Mouse (Mus musculus): ENCODE results near the gene Bag3. TPM values are rescaled to one million over a fixed set of nuclear protein-coding genes. Genes with fewer than 3 reads are reported as not detected.

Gene Bag3
- total and polyA plus RNA-seq, 3 experiments: 0.13 to 0.24 TPM; not detected in 1

- Histone ChIP-seq H3K27ac (ENCODE audit: insufficient read depth, low read depth) (no peak overlapping the region), H3K4me3 (replicated peaks in 1 of 3; ENCODE audit: low read depth in 2 of 3, low read length in 2 of 3, poor library complexity in 1 of 3) (no peak overlapping the region), H3K27me3 (replicated peaks) (no peaks in the 10 kb centered on the region), H3K36me3 (replicated peaks in 1 of 2; ENCODE audit: control insufficient read depth in 1 of 2, insufficient read depth in 1 of 2, low read length in 1 of 2) (no peaks in the 10 kb centered on the region), H3K4me1 (ENCODE audit: control insufficient read depth in 1 of 2, insufficient read depth in 2 of 2) (peaks cover 0 to 12% of the 10 kb centered on the region in 2 experiments; a peak in 2 of 4 replicates), H3K4me2 (ENCODE audit: insufficient read depth, low read depth, poor library complexity, severe bottlenecking) (no peak overlapping the region), H3K79me2 (replicated peaks; ENCODE audit: control insufficient read depth, extremely low read depth, insufficient read depth, poor library complexity, severe bottlenecking) (no peaks in the 10 kb centered on the region), H3K9me3 (replicated peaks; ENCODE audit: low read length) (no peaks in the 10 kb centered on the region), H3K9ac (ENCODE audit: insufficient read depth, low read depth) (no peak overlapping the region)
- dilution Hi-C loops (cut with MboI; ENCODE audit: extremely low pct_ligation_motif_present, extremely low pct_unique_long_range_greater_than_20kb, low sequenced_read_pairs) (no loop called here), in situ Hi-C loops (cut with MboI; ENCODE audit: low pct_ligation_motif_present, low pct_unique_long_range_greater_than_20kb, low sequenced_read_pairs) (no loop called here)
- DNase-seq (ENCODE audit: extremely low read depth): no peak
- TF ChIP-seq SIN3A (IDR thresholded peaks at IDR 0.05; ENCODE audit: low read length): no peak
- no peak for TF ChIP-seq EP300 (IDR thresholded peaks at IDR 0.05; ENCODE audit: low read length)
- TF ChIP-seq ELF1 (IDR thresholded peaks at IDR 0.05; ENCODE audit: low read depth, low read length): no peak
- TF ChIP-seq MEF2A (IDR thresholded peaks at IDR 0.05; ENCODE audit: borderline replicate concordance, low read depth, low read length): no peak
- TF ChIP-seq RAD21 (IDR thresholded peaks at IDR 0.05; ENCODE audit: low read depth, low read length): no peak
- no peak for TF ChIP-seq ETS1 (conservative IDR thresholded peaks at IDR 0.05; ENCODE audit: low read depth, low read length)
- no peak for TF ChIP-seq POLR2AphosphoS2 (IDR thresholded peaks at IDR 0.05; ENCODE audit: low read depth, low read length)
- TF ChIP-seq JUND (conservative IDR thresholded peaks at IDR 0.05; ENCODE audit: low read depth, low read length): no peak
- TF ChIP-seq TCF12 (IDR thresholded peaks at IDR 0.05; ENCODE audit: low read depth, low read length): no peak
- no peak for TF ChIP-seq TBP (conservative IDR thresholded peaks at IDR 0.05; ENCODE audit: low read depth, low read length)
- TF ChIP-seq CHD1 (IDR thresholded peaks at IDR 0.05; ENCODE audit: low read depth, low read length): no peak
- no peak for TF ChIP-seq MAZ (IDR thresholded peaks at IDR 0.05; ENCODE audit: low read depth, low read length)
- no peak for TF ChIP-seq MAFK (IDR thresholded peaks at IDR 0.05; ENCODE audit: insufficient replicate concordance, low read length)
- no peak for TF ChIP-seq MXI1 (IDR thresholded peaks at IDR 0.05; ENCODE audit: low read depth, low read length)
- no peak for TF ChIP-seq MAX (IDR thresholded peaks at IDR 0.05; ENCODE audit: low read length)
- TF ChIP-seq CTCF (conservative IDR thresholded peaks at IDR 0.05 in 1 of 2, IDR thresholded peaks at IDR 0.05 in 1 of 2; ENCODE audit: low read depth in 2 of 2, low read length in 2 of 2): no peak
Observed at GRCm38 (mm10) chr7:128555141-128555750, 31.8 kb downstream of the Bag3 start.

- Histone ChIP-seq H3K9ac (ENCODE audit: insufficient read depth, low read depth) (no peak overlapping the region), H3K4me3 (replicated peaks in 1 of 3; ENCODE audit: low read depth in 2 of 3, low read length in 2 of 3, poor library complexity in 1 of 3) (no peak overlapping the region), H3K27ac (ENCODE audit: insufficient read depth, low read depth) (no peak overlapping the region), H3K79me2 (replicated peaks; ENCODE audit: control insufficient read depth, extremely low read depth, insufficient read depth, poor library complexity, severe bottlenecking) (no peaks in the 10 kb centered on the region), H3K4me2 (ENCODE audit: insufficient read depth, low read depth, poor library complexity, severe bottlenecking) (no peak overlapping the region), H3K9me3 (replicated peaks; ENCODE audit: low read length) (no peaks in the 10 kb centered on the region), H3K4me1 (ENCODE audit: control insufficient read depth in 1 of 2, insufficient read depth in 2 of 2) (peaks cover 0 to 12% of the 10 kb centered on the region in 2 experiments; a peak in 2 of 4 replicates), H3K36me3 (replicated peaks in 1 of 2; ENCODE audit: control insufficient read depth in 1 of 2, insufficient read depth in 1 of 2, low read length in 1 of 2) (no peaks in the 10 kb centered on the region), H3K27me3 (replicated peaks) (no peaks in the 10 kb centered on the region)
- in situ Hi-C loops (cut with MboI; ENCODE audit: low pct_ligation_motif_present, low pct_unique_long_range_greater_than_20kb, low sequenced_read_pairs): no loop called here
- dilution Hi-C loops (cut with MboI; ENCODE audit: extremely low pct_ligation_motif_present, extremely low pct_unique_long_range_greater_than_20kb, low sequenced_read_pairs): no loop called here
- DNase-seq (ENCODE audit: extremely low read depth): no peak
- TF ChIP-seq SIN3A (IDR thresholded peaks at IDR 0.05; ENCODE audit: low read length) (no peak), RCOR1 (conservative IDR thresholded peaks at IDR 0.05; ENCODE audit: low read depth, low read length) (no peak), ZC3H11A (IDR thresholded peaks at IDR 0.05; ENCODE audit: low read depth, low read length) (no peak), MAZ (IDR thresholded peaks at IDR 0.05; ENCODE audit: low read depth, low read length) (no peak), PAX5 (IDR thresholded peaks at IDR 0.05; ENCODE audit: low read length) (no peak), EP300 (IDR thresholded peaks at IDR 0.05; ENCODE audit: low read length) (no peak), MAFK (IDR thresholded peaks at IDR 0.05; ENCODE audit: insufficient replicate concordance, low read length) (no peak), POLR2A (IDR thresholded peaks at IDR 0.05; ENCODE audit: low read depth, low read length) (no peak), JUN (IDR thresholded peaks at IDR 0.05; ENCODE audit: insufficient read depth, low read depth, low read length) (no peak), TCF12 (IDR thresholded peaks at IDR 0.05; ENCODE audit: low read depth, low read length) (no peak), SMC3 (IDR thresholded peaks at IDR 0.05; ENCODE audit: low read depth, low read length) (no peak), NELFE (IDR thresholded peaks at IDR 0.05; ENCODE audit: low read depth, low read length) (no peak), ZMIZ1 (IDR thresholded peaks at IDR 0.05; ENCODE audit: low read depth, low read length) (no peak), GABPA (IDR thresholded peaks at IDR 0.05; ENCODE audit: insufficient replicate concordance, low read depth, low read length) (no peak), USF2 (conservative IDR thresholded peaks at IDR 0.05; ENCODE audit: low read depth, low read length) (no peak), UBTF (IDR thresholded peaks at IDR 0.05; ENCODE audit: low read depth, low read length) (no peak), ETS1 (conservative IDR thresholded peaks at IDR 0.05; ENCODE audit: low read depth, low read length) (no peak), ZNF384 (IDR thresholded peaks at IDR 0.05; ENCODE audit: low read depth, low read length) (no peak)
Observed at GRCm38 (mm10) chr7:128556923-128557430, 33.6 kb downstream of the Bag3 start.
